Mouse (Mus musculus): Measurements from ENCODE around the gene 2010111I01Rik. TPM values are rescaled to one million over a fixed set of nuclear protein-coding genes. Genes with fewer than 3 reads are reported as not detected.

The 2010111I01Rik gene
- polyA plus RNA-seq, 1 experiment: 117 TPM

GRCm38 (mm10) chr13:63187145-63188143, 222.8 kb downstream of the 2010111I01Rik start:
- peaks cover 6% of the 10 kb centered on the region for H3K4me1 ChIP-seq (ENCODE audit: control insufficient read depth, insufficient read depth, low read length)
- no peak overlapping the region for H3K27ac ChIP-seq (ENCODE audit: insufficient read depth, low read length)
- no peak overlapping the region for H3K4me3 ChIP-seq (ENCODE audit: insufficient read depth, low read length)
- TF ChIP-seq CTCF (IDR thresholded peaks at IDR 0.05; ENCODE audit: extremely low read depth, insufficient read depth, low read length) (no peak), POLR2A (IDR thresholded peaks at IDR 0.05; ENCODE audit: extremely low read depth, insufficient read depth, low read length) (no peak)

GRCm38 (mm10) chr13:63188306-63188705, 223.6 kb downstream of the 2010111I01Rik start:
- no peak overlapping the region for H3K4me3 ChIP-seq (ENCODE audit: insufficient read depth, low read length)
- TF ChIP-seq CTCF (IDR thresholded peaks at IDR 0.05; ENCODE audit: extremely low read depth, insufficient read depth, low read length) (no peak), POLR2A (IDR thresholded peaks at IDR 0.05; ENCODE audit: extremely low read depth, insufficient read depth, low read length) (no peak)
- H3K4me1 ChIP-seq (ENCODE audit: control insufficient read depth, insufficient read depth, low read length): peaks cover 6% of the 10 kb centered on the region
- no peak overlapping the region for H3K27ac ChIP-seq (ENCODE audit: insufficient read depth, low read length)

- H3K27ac ChIP-seq (ENCODE audit: insufficient read depth, low read length): no peak overlapping the region
- no peak overlapping the region for H3K4me3 ChIP-seq (ENCODE audit: insufficient read depth, low read length)
- TF ChIP-seq CTCF (IDR thresholded peaks at IDR 0.05; ENCODE audit: extremely low read depth, insufficient read depth, low read length) (no peak), POLR2A (IDR thresholded peaks at IDR 0.05; ENCODE audit: extremely low read depth, insufficient read depth, low read length) (no peak)
- H3K4me1 ChIP-seq (ENCODE audit: control insufficient read depth, insufficient read depth, low read length): peaks cover 6% of the 10 kb centered on the region
Observed at GRCm38 (mm10) chr13:63188811-63189210, 224.1 kb downstream of the 2010111I01Rik start.

- H3K27ac ChIP-seq (ENCODE audit: insufficient read depth, low read length): no peak overlapping the region
- no peak for TF ChIP-seq POLR2A (IDR thresholded peaks at IDR 0.05; ENCODE audit: extremely low read depth, insufficient read depth, low read length)
- no peak for TF ChIP-seq CTCF (IDR thresholded peaks at IDR 0.05; ENCODE audit: extremely low read depth, insufficient read depth, low read length)
- no peak overlapping the region for H3K4me3 ChIP-seq (ENCODE audit: insufficient read depth, low read length)
- H3K4me1 ChIP-seq (ENCODE audit: control insufficient read depth, insufficient read depth, low read length): peaks cover 2% of the 10 kb centered on the region; the same call in 1 of the 2 replicates
Observed at GRCm38 (mm10) chr13:63193423-63193822, 228.7 kb downstream of the 2010111I01Rik start.

GRCm38 (mm10) chr13:63198038-63198437, 233.3 kb downstream of the 2010111I01Rik start:
- TF ChIP-seq POLR2A (IDR thresholded peaks at IDR 0.05; ENCODE audit: extremely low read depth, insufficient read depth, low read length) (no peak), CTCF (IDR thresholded peaks at IDR 0.05; ENCODE audit: extremely low read depth, insufficient read depth, low read length) (no peak)
- Histone ChIP-seq H3K4me1 (ENCODE audit: control insufficient read depth, insufficient read depth, low read length) (no peaks in the 10 kb centered on the region), H3K4me3 (ENCODE audit: insufficient read depth, low read length) (no peak overlapping the region), H3K27ac (ENCODE audit: insufficient read depth, low read length) (no peak overlapping the region)

DNA sequence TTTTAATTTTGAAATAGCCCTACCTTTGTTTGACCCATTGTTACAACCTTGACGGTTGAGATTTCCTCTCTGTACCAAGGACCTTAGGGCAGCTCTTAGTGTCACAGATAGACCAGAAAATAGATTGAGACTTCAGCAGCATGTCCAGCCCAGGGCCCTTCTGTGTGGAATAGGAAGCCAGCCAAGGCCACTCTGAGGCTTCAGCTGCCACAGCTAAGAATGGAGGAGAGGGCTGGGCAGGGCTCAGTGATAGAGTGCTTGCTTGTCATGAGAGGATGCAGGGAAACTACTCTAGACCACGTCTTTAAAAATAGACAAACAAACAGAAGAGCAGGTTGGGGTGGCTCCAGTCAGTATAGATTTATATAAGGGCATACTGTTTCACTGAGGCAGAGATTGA, 234.9 kb downstream of the 2010111I01Rik start:
- TF ChIP-seq POLR2A (IDR thresholded peaks at IDR 0.05; ENCODE audit: extremely low read depth, insufficient read depth, low read length) (no peak), CTCF (IDR thresholded peaks at IDR 0.05; ENCODE audit: extremely low read depth, insufficient read depth, low read length) (no peak)
- Histone ChIP-seq H3K4me3 (ENCODE audit: insufficient read depth, low read length) (no peak overlapping the region), H3K4me1 (ENCODE audit: control insufficient read depth, insufficient read depth, low read length) (0 out of 2 replicates have a peak, but pooled peaks cover 2% of the 10 kb centered on the region), H3K27ac (ENCODE audit: insufficient read depth, low read length) (no peak overlapping the region)

GRCm38 (mm10) chr13:63203502-63204278, 239.0 kb downstream of the 2010111I01Rik start:
- Histone ChIP-seq H3K4me1 (ENCODE audit: control insufficient read depth, insufficient read depth, low read length) (0 out of 2 replicates have a peak, but pooled peaks cover 2% of the 10 kb centered on the region), H3K27ac (ENCODE audit: insufficient read depth, low read length) (no peak overlapping the region), H3K4me3 (ENCODE audit: insufficient read depth, low read length) (no peak overlapping the region)
- no peak for TF ChIP-seq CTCF (IDR thresholded peaks at IDR 0.05; ENCODE audit: extremely low read depth, insufficient read depth, low read length)
- no peak for TF ChIP-seq POLR2A (IDR thresholded peaks at IDR 0.05; ENCODE audit: extremely low read depth, insufficient read depth, low read length)

DNA sequence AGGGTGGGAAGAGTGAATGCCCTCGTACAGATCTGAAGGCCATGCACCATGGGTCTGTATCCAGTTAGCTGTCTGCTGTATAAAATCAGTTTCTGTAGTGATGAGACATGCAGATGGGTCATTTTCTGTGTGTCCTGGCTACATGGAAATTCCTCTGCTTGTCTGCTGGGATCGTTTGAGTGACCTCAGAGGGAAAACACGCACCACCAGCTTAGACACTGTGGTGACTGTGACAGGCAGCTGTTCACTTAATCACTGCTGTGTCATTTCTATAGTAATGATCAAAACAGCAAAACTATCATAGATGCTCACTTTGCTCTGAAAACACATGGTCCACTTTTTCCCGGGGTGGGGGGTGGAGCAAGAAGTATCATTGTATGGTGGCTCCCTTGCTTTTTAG, 241.1 kb downstream of the 2010111I01Rik start:
- Histone ChIP-seq H3K4me3 (ENCODE audit: insufficient read depth, low read length) (no peak overlapping the region), H3K4me1 (ENCODE audit: control insufficient read depth, insufficient read depth, low read length) (peaks cover 4% of the 10 kb centered on the region), H3K27ac (ENCODE audit: insufficient read depth, low read length) (no peak overlapping the region)
- TF ChIP-seq POLR2A (IDR thresholded peaks at IDR 0.05; ENCODE audit: extremely low read depth, insufficient read depth, low read length) (no peak), CTCF (IDR thresholded peaks at IDR 0.05; ENCODE audit: extremely low read depth, insufficient read depth, low read length) (no peak)

DNA sequence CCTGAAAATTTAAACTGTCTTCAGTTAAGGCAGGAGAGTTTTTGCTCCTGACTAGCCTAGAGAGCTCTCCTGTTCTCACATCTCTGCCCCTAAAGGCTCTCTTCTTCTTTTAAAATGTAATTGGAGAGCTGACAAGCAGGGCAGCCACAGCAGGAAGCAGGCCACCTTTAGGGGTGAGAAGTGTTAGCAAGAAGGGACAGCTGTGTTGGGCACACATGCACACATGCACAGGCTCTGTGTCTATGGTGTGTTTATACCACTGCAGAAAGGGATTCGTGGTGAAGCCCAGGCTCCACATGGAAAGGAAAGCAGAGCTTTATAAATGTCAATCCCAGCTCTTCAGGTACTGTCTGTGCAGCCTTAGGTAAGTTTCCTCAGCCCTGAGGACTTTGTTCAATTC, 241.7 kb downstream of the 2010111I01Rik start:
- TF ChIP-seq POLR2A (IDR thresholded peaks at IDR 0.05; ENCODE audit: extremely low read depth, insufficient read depth, low read length) (no peak), CTCF (IDR thresholded peaks at IDR 0.05; ENCODE audit: extremely low read depth, insufficient read depth, low read length) (no peak)
- H3K27ac ChIP-seq (ENCODE audit: insufficient read depth, low read length): no peak overlapping the region
- no peak overlapping the region for H3K4me3 ChIP-seq (ENCODE audit: insufficient read depth, low read length)
- peaks cover 4% of the 10 kb centered on the region for H3K4me1 ChIP-seq (ENCODE audit: control insufficient read depth, insufficient read depth, low read length)
